29 mouse cellular contexts compared by ENCODE assay signal in the genomic region with DNA sequence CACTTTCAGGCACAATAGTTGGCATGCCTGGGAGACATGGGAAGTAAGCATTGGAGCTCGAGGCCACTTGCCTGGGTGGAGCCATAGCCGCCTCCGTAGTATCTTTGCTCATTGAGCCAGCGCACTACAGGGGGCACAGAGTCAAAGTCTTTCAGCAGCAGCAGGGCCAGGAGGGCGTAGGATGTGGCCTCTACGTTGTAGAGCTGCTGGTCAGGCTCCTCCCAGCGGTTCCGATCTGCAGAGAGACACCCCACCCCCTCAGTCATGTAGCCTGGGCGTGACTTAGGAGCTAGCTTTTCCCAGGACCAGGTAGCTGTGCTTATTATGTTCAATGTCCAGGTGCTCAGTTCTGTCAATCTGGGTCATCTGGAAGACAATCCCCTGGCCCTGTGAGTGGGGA. TPM values are rescaled to one million over a fixed set of nuclear protein-coding genes. Genes with fewer than 3 reads are reported as not detected.
DNase-seq lines count a peak whose midpoint lies in the region; ATAC-seq and TF ChIP-seq lines count a peak whose summit lies in the region.
"Had no signal": no experiment of that assay in that cellular context is flagged by ENCODE, and none has a peak within 500 bp of the region (broad histone marks: within the 10 kb centered on the region; RNA-seq: fewer than 3 reads in every experiment).

No protein-coding gene starts in this region.

- TF ChIP-seq EP300 in liver, postnatal 0 days (IDR thresholded peaks at IDR 0.05; ENCODE audit: low read depth), result no peak

- no peak for TF ChIP-seq CTCF in liver, postnatal 0 days (IDR thresholded peaks at IDR 0.05; ENCODE audit: low read depth)

- H3K9me3 ChIP-seq in liver, embryonic 15.5 days (replicated peaks), result no peaks in the 10 kb centered on the region
- H3K9me3 ChIP-seq in liver, embryonic 12.5 days (replicated peaks), result no peaks in the 10 kb centered on the region
- H3K9me3 ChIP-seq in liver, postnatal 0 days (ENCODE audit: low read length), result no peaks in the 10 kb centered on the region
- H3K9me3 ChIP-seq: forebrain, embryonic 10.5 days; forebrain, embryonic 13.5 days; G1E; hindbrain, embryonic 10.5 days; hindbrain, embryonic 13.5 days had no signal

- no peak overlapping the region for H3K4me3 ChIP-seq in liver, embryonic 15.5 days (replicated peaks)
- H3K4me3 ChIP-seq in liver, embryonic 12.5 days, result no peak overlapping the region
- no peak overlapping the region for H3K4me3 ChIP-seq in liver, postnatal 0 days (ENCODE audit: low read depth, low read length)
- H3K4me3 ChIP-seq: forebrain, embryonic 10.5 days; forebrain, embryonic 13.5 days; hindbrain, embryonic 10.5 days; hindbrain, embryonic 13.5 days had no signal

- no peak overlapping the region for H3K4me2 ChIP-seq in liver, embryonic 15.5 days
- H3K4me2 ChIP-seq in liver, embryonic 12.5 days, result no peak overlapping the region
- H3K4me2 ChIP-seq in liver, postnatal 0 days (ENCODE audit: low read depth, low read length), result no peak overlapping the region
- H3K4me2 ChIP-seq: forebrain, embryonic 13.5 days; heart, embryonic 11.5 days; hindbrain, embryonic 13.5 days had no signal

- H3K27me3 ChIP-seq in liver, embryonic 15.5 days, result no peaks in the 10 kb centered on the region
- peaks cover 10% of the 10 kb centered on the region for H3K27me3 ChIP-seq in liver, embryonic 12.5 days (replicated peaks)
- no peaks in the 10 kb centered on the region for H3K27me3 ChIP-seq in liver, postnatal 0 days (ENCODE audit: insufficient read depth, low read length)
- H3K27me3 ChIP-seq: forebrain, embryonic 13.5 days; hindbrain, embryonic 13.5 days; Patski had no signal

- DNase-seq in heart, adult 11 months, result peak; percentile 84
- no peak for DNase-seq in heart, postnatal 10 days
- peak; percentile 17 for DNase-seq in liver, postnatal 0 days
- DNase-seq in layer of hippocampus, adult 9-10 months (ENCODE audit: low spot score), result no peak
- DNase-seq: adrenal gland, adult 8-10 months; adrenal gland, postnatal 25 days; cerebellum, adult 11-12 months; cerebellum, adult 8-10 months; cerebellum, postnatal 10 days; cerebellum, postnatal 36 days; gastrocnemius, postnatal 10 days; gastrocnemius, postnatal 36 days; heart, postnatal 36 days had no signal

- 0 out of 2 replicates have a peak, but pooled peaks have one; percentile 20 for ATAC-seq in liver, embryonic 15.5 days (ENCODE audit: insufficient read depth)
- no peak for ATAC-seq in liver, embryonic 12.5 days
- peak; percentile 33 for ATAC-seq in liver, postnatal 0 days
- ATAC-seq: activated CD4-positive, CD25-positive, alpha-beta regulatory T cell, adult 4 months; forebrain, embryonic 13.5 days; forebrain, embryonic 16.5 days; hindbrain, embryonic 16.5 days; Patski had no signal

- H3K27ac ChIP-seq in liver, embryonic 15.5 days (replicated peaks), result no peak overlapping the region
- H3K27ac ChIP-seq in liver, embryonic 12.5 days, result no peak overlapping the region
- H3K27ac ChIP-seq in liver, postnatal 0 days (ENCODE audit: low read depth), result no peak overlapping the region
- H3K27ac ChIP-seq: forebrain, embryonic 10.5 days; forebrain, embryonic 13.5 days; hindbrain, embryonic 10.5 days; hindbrain, embryonic 13.5 days had no signal

- intact Hi-C loops in heart, postnatal 10 days (cut with DNase I), result no loop called here

- H3K36me3 ChIP-seq in liver, embryonic 15.5 days (replicated peaks), result peaks cover 46% of the 10 kb centered on the region
- peaks cover 20% of the 10 kb centered on the region; the same call in 1 of the 2 replicates for H3K36me3 ChIP-seq in liver, embryonic 12.5 days
- peaks cover 72% of the 10 kb centered on the region for H3K36me3 ChIP-seq in liver, postnatal 0 days (replicated peaks; ENCODE audit: insufficient read depth, low read length)
- H3K36me3 ChIP-seq: forebrain, embryonic 10.5 days; G1E; hindbrain, embryonic 10.5 days; hindbrain, embryonic 13.5 days had no signal

- no peaks in the 10 kb centered on the region for H3K4me1 ChIP-seq in liver, embryonic 15.5 days (replicated peaks)
- 0 out of 2 replicates have a peak, but pooled peaks cover 2% of the 10 kb centered on the region for H3K4me1 ChIP-seq in liver, embryonic 12.5 days
- 0 out of 2 replicates have a peak, but pooled peaks cover 2% of the 10 kb centered on the region for H3K4me1 ChIP-seq in liver, postnatal 0 days (ENCODE audit: insufficient read depth)
- H3K4me1 ChIP-seq: forebrain, embryonic 10.5 days; forebrain, embryonic 13.5 days had no signal

- WGBS in liver, embryonic 15.5 days (ENCODE audit: insufficient replicate concordance), result 58% methylated on average over 9 of the region's 9 CpGs
- WGBS in liver, embryonic 12.5 days (ENCODE audit: insufficient replicate concordance), result 52% methylated on average over 9 of the region's 9 CpGs
- WGBS in liver, postnatal 0 days (ENCODE audit: insufficient replicate concordance), result 61% methylated on average over 9 of the region's 9 CpGs

- no peak overlapping the region for H3K9ac ChIP-seq in liver, embryonic 15.5 days
- H3K9ac ChIP-seq in liver, embryonic 12.5 days, result no peak overlapping the region
- no peak overlapping the region for H3K9ac ChIP-seq in liver, postnatal 0 days (replicated peaks)
- H3K9ac ChIP-seq: forebrain, embryonic 13.5 days; hindbrain, embryonic 13.5 days had no signal

RNA-seq across cellular contexts. Expression of gene C3, which starts 16.4 kb away (rescaled TPM):
- total RNA-seq in heart, postnatal 10 days (2021), result 10 to 100 TPM; 42.3 to 66.3 TPM
- polyA plus RNA-seq in liver, embryonic 15.5 days (2015; fragmentation: Nextera tagmentation; extraction: Ambion mirVana), result 369 and 468 TPM in 2 replicates
- polyA plus RNA-seq in liver, embryonic 12.5 days (2016; fragmentation: Nextera tagmentation; extraction: Ambion mirVana), result 95.1 and 100 TPM in 2 replicates
- polyA plus RNA-seq in liver, postnatal 0 days (2015; fragmentation: Nextera tagmentation; extraction: Ambion mirVana), result 1,136 and 1,364 TPM in 2 replicates

RNA-seq across cellular contexts. Expression of gene Tnfsf14, which starts 17.5 kb away (rescaled TPM):
- total RNA-seq in heart, postnatal 10 days (2021), result not detected
- polyA plus RNA-seq in liver, embryonic 15.5 days (2015; fragmentation: Nextera tagmentation; extraction: Ambion mirVana), result 1.3 and 1.4 TPM in 2 replicates
- polyA plus RNA-seq in liver, embryonic 12.5 days (2016; fragmentation: Nextera tagmentation; extraction: Ambion mirVana), result 1.6 and 1.7 TPM in 2 replicates
- 1.7 and 1.9 TPM in 2 replicates for polyA plus RNA-seq in liver, postnatal 0 days (2015; fragmentation: Nextera tagmentation; extraction: Ambion mirVana)
- total RNA-seq: adrenal gland, postnatal 25 days; gastrocnemius, adult 18-20 months; heart, postnatal 36 days had no signal
- polyA plus RNA-seq: cortical plate, adult 2 months; forebrain, embryonic 13.5 days; forebrain, embryonic 16.5 days; heart, embryonic 14.5 days; heart, postnatal 0 days; hindbrain, embryonic 16.5 days; Patski had no signal

RNA-seq across cellular contexts. Expression of gene Gpr108, which starts 36.7 kb away (rescaled TPM):
- 10 to 100 TPM; 26.5 TPM for total RNA-seq in heart, postnatal 10 days (2021)
- 11.9 and 12.0 TPM in 2 replicates for polyA plus RNA-seq in liver, embryonic 15.5 days (2015; fragmentation: Nextera tagmentation; extraction: Ambion mirVana)
- 18.2 and 18.4 TPM in 2 replicates for polyA plus RNA-seq in liver, embryonic 12.5 days (2016; fragmentation: Nextera tagmentation; extraction: Ambion mirVana)
- polyA plus RNA-seq in liver, postnatal 0 days (2015; fragmentation: Nextera tagmentation; extraction: Ambion mirVana), result 9.0 and 9.2 TPM in 2 replicates

RNA-seq across cellular contexts. Expression of gene Trip10, which starts 37.8 kb away (rescaled TPM):
- total RNA-seq in heart, postnatal 10 days (2021), result 10 to 100 TPM; 57.8 to 72.1 TPM
- 8.1 and 9.8 TPM in 2 replicates for polyA plus RNA-seq in liver, embryonic 15.5 days (2015; fragmentation: Nextera tagmentation; extraction: Ambion mirVana)
- polyA plus RNA-seq in liver, embryonic 12.5 days (2016; fragmentation: Nextera tagmentation; extraction: Ambion mirVana), result 14.7 and 15.3 TPM in 2 replicates
- 9.3 TPM in 2 replicates for polyA plus RNA-seq in liver, postnatal 0 days (2015; fragmentation: Nextera tagmentation; extraction: Ambion mirVana)

Comparison
In these comparisons a context has a peak if more than half of its experiments do, and no peak if none do; other contexts are left out.
1. DNase-seq: peak in heart, adult 11 months (single experiment) and liver, postnatal 0 days (single experiment); none in heart, postnatal 10 days (0 of 2) and layer of hippocampus, adult 9-10 months (single experiment).